Mouse (Mus musculus): ENCODE data around the gene Fam208b. TPM values are rescaled to one million over a fixed set of nuclear protein-coding genes. Genes with fewer than 3 reads are reported as not detected.
A peak's percentile ranks its signal among the peaks of the same experiment; 100 is the strongest.
"Not testable (repeated sequence)": the region's sequence is repeated elsewhere in the genome, so short reads cannot be mapped to it uniquely, and the experiment has no call there.

The Fam208b gene
- polyA plus RNA-seq, 1 experiment from 2014 or later: 24.1 TPM

DNA sequence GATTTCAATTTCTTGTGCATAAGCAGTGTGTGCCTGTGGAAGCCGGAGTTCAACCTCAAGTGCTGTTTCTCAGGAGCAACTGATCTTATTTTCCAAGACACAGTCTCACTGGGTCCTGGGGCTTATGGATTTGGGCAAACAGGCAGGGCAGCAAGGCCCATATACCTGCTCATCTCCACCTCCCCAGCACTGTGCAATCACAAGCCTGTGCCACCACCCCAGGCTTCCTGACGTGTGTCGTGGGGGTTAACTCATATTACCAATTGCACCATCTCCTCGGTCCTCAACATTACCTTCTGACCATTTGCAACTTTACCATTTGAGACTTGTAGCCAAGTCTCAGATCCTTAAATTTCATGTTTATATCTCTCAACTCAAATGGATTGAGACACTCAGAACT lies 76.8 kb downstream of the Fam208b start:
- ATAC-seq (ENCODE audit: insufficient number of reproducible peaks, insufficient read depth, low FRiP score, low read depth): no peak
- H3K4me2 ChIP-seq (replicated peaks; ENCODE audit: low read depth, low read length): no peak overlapping the region
- no peaks in the 10 kb centered on the region for H3K9me3 ChIP-seq (ENCODE audit: control insufficient read depth, low read depth, low read length)
- H3K4me1 ChIP-seq (ENCODE audit: control insufficient read depth, insufficient read depth, low read length): peaks cover under 1% of the 10 kb centered on the region; the same call in 1 of the 2 replicates
- H3K4me3 ChIP-seq (ENCODE audit: low read depth, low read length): no peak overlapping the region
- H3K9ac ChIP-seq (replicated peaks; ENCODE audit: low read depth, low read length): no peak overlapping the region
- no peak overlapping the region for H3K27ac ChIP-seq (ENCODE audit: low read length)
- no peaks in the 10 kb centered on the region for H3K27me3 ChIP-seq (ENCODE audit: control insufficient read depth, insufficient read depth, low read length)
- WGBS: 92% methylated on average over 4 of the region's 4 CpGs
- no peaks in the 10 kb centered on the region for H3K36me3 ChIP-seq (ENCODE audit: control insufficient read depth, insufficient read depth, low read length)

DNA sequence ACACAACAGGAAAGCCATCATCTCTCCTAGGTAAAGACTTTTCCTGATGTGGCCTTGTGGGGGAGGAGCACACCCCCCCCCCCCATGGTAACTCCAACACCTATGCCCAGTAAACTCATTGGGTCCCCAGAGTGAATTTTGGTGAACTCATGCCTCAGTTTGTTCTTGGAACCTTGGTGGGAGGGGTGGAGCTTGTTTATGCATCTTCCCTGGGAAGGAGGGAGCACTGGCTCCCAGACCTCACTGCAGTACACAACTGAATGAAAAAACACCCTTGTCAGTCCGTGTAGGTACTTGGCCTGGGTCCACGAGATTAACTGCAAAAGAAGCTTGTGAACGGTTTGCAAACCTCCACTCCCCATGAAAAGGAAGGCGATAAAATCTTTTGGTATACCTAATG lies 78.5 kb downstream of the Fam208b start:
- Histone ChIP-seq H3K36me3 (ENCODE audit: control insufficient read depth, insufficient read depth, low read length) (no peaks in the 10 kb centered on the region), H3K4me2 (replicated peaks; ENCODE audit: low read depth, low read length) (no peak overlapping the region), H3K27ac (ENCODE audit: low read length) (no peak overlapping the region), H3K27me3 (ENCODE audit: control insufficient read depth, insufficient read depth, low read length) (no peaks in the 10 kb centered on the region), H3K4me3 (ENCODE audit: low read depth, low read length) (no peak overlapping the region), H3K4me1 (ENCODE audit: control insufficient read depth, insufficient read depth, low read length) (no peaks in the 10 kb centered on the region), H3K9ac (replicated peaks; ENCODE audit: low read depth, low read length) (no peak overlapping the region), H3K9me3 (ENCODE audit: control insufficient read depth, low read depth, low read length) (no peaks in the 10 kb centered on the region)
- no peak for ATAC-seq (ENCODE audit: insufficient number of reproducible peaks, insufficient read depth, low FRiP score, low read depth)
- WGBS: 67% methylated on average over 4 of the region's 4 CpGs

DNA sequence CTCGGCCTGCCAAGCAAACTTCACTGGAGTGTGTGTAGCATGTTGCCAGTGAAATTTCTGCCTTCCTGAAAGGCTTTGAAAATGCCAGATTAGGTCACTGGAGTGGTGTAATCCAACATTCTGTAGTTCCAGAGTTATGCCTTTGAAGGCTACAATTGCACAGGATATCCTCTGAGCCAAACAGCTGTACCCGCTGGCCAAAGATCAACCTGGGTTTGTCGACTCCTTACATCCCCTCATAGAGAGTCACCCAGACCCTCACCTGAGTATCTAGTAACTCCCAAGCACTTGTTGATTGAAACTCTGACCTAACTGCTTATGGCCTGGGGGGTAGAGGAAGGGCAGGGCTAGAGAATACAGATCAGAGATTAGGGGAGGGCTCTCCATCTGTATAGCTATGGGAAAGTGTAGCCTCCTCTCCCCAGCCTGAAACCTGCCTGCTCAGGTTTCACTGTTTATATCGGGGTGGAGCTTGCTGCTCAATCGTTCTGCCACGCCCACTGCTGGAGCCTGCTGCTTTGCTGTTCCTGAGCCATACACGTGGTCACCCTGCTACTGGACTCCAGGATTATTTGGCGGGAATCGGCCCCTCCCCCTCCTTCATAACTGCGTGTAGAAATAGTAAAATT lies 79.1 kb downstream of the Fam208b start:
- WGBS: 52% methylated on average over 10 of the region's 10 CpGs
- no peak for ATAC-seq (ENCODE audit: insufficient number of reproducible peaks, insufficient read depth, low FRiP score, low read depth)
- Histone ChIP-seq H3K9ac (replicated peaks; ENCODE audit: low read depth, low read length) (no peak overlapping the region), H3K27me3 (ENCODE audit: control insufficient read depth, insufficient read depth, low read length) (no peaks in the 10 kb centered on the region), H3K4me2 (replicated peaks; ENCODE audit: low read depth, low read length) (no peak overlapping the region), H3K27ac (ENCODE audit: low read length) (no peak overlapping the region), H3K4me1 (ENCODE audit: control insufficient read depth, insufficient read depth, low read length) (no peaks in the 10 kb centered on the region), H3K9me3 (ENCODE audit: control insufficient read depth, low read depth, low read length) (no peaks in the 10 kb centered on the region), H3K4me3 (ENCODE audit: low read depth, low read length) (no peak overlapping the region), H3K36me3 (ENCODE audit: control insufficient read depth, insufficient read depth, low read length) (no peaks in the 10 kb centered on the region)

DNA sequence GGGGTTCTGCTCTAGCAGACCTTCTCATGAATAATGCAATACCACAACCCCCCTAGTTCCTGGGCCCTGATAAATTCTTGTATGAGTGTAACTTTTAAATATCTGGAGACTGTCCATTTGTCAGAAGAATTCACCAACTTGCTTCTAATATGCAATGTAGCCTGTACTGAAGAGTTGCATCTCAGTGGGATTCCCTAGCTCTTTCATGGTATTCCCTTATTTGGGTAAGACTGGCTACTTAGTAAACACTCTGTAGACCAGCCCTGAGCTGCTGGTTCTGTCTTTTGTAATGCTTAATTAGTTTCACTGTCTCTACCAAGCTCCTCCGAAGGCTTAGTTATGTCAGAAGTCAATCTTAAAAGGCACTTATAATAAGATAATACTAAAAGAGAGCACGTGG lies 79.7 kb downstream of the Fam208b start:
- H3K9ac ChIP-seq (replicated peaks; ENCODE audit: low read depth, low read length); H3K4me3 ChIP-seq (ENCODE audit: low read depth, low read length); H3K36me3 ChIP-seq (ENCODE audit: control insufficient read depth, insufficient read depth, low read length); ATAC-seq (ENCODE audit: insufficient number of reproducible peaks, insufficient read depth, low FRiP score, low read depth); H3K27ac ChIP-seq (ENCODE audit: low read length); H3K9me3 ChIP-seq (ENCODE audit: control insufficient read depth, low read depth, low read length); H3K27me3 ChIP-seq (ENCODE audit: control insufficient read depth, insufficient read depth, low read length); H3K4me2 ChIP-seq (replicated peaks; ENCODE audit: low read depth, low read length); H3K4me1 ChIP-seq (ENCODE audit: control insufficient read depth, insufficient read depth, low read length): not testable (repeated sequence)
- 58% methylated on average over 2 of the region's 2 CpGs for WGBS

DNA sequence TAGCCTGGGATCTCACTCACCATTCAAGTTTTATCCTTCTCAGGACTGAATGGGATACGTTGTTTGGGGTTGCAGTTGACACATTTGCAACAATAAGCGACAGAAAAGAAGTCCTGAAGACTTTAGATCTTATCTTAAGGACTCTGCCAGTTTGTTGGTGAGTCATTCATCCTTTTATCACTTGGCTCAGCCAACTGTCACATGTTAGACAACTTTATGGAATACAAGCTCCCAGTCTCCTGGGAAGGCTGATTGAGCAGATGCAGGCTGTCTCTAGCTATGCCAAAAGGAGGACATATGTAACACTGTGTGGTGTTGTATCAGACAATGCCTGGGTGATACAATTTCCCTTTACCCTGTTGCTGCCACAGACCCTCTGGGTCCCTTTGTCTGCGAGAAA lies 80.5 kb downstream of the Fam208b start:
- Histone ChIP-seq H3K4me2 (replicated peaks; ENCODE audit: low read depth, low read length) (no peak overlapping the region), H3K27ac (ENCODE audit: low read length) (no peak overlapping the region), H3K4me1 (ENCODE audit: control insufficient read depth, insufficient read depth, low read length) (no peaks in the 10 kb centered on the region), H3K36me3 (ENCODE audit: control insufficient read depth, insufficient read depth, low read length) (no peaks in the 10 kb centered on the region), H3K27me3 (ENCODE audit: control insufficient read depth, insufficient read depth, low read length) (no peaks in the 10 kb centered on the region), H3K4me3 (ENCODE audit: low read depth, low read length) (no peak overlapping the region), H3K9ac (replicated peaks; ENCODE audit: low read depth, low read length) (no peak overlapping the region), H3K9me3 (ENCODE audit: control insufficient read depth, low read depth, low read length) (no peaks in the 10 kb centered on the region)
- ATAC-seq (ENCODE audit: insufficient number of reproducible peaks, insufficient read depth, low FRiP score, low read depth): no peak
- WGBS: 52% methylated on average over 3 of the region's 3 CpGs

DNA sequence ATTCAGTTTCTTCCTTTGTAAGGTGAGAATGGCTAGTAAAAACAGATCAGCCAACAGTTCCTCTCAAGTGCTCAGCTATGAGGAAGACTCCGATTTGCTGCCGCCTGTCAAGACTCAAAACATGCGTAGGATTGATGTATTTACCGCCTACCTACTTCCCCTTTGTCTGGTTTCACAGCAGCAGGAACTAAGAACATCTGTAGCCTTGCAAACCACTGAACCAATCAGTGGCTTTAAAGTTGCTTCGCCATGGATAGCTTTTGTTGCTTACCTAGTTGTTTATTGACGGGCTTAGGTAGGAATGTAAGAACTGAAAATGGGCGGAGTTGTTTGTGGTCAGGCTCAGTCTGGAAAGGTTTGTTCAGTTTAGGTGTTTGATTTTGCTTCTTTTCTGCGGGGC lies 84.6 kb downstream of the Fam208b start:
- Histone ChIP-seq H3K4me1 (ENCODE audit: control insufficient read depth, insufficient read depth, low read length) (no peaks in the 10 kb centered on the region), H3K9ac (replicated peaks; ENCODE audit: low read depth, low read length) (no peak overlapping the region), H3K9me3 (ENCODE audit: control insufficient read depth, low read depth, low read length) (no peaks in the 10 kb centered on the region), H3K36me3 (ENCODE audit: control insufficient read depth, insufficient read depth, low read length) (no peaks in the 10 kb centered on the region), H3K4me3 (ENCODE audit: low read depth, low read length) (no peak overlapping the region), H3K27me3 (ENCODE audit: control insufficient read depth, insufficient read depth, low read length) (no peaks in the 10 kb centered on the region), H3K4me2 (replicated peaks; ENCODE audit: low read depth, low read length) (no peak overlapping the region), H3K27ac (ENCODE audit: low read length) (no peak overlapping the region)
- 71% methylated on average over 8 of the region's 8 CpGs for WGBS
- no peak for ATAC-seq (ENCODE audit: insufficient number of reproducible peaks, insufficient read depth, low FRiP score, low read depth)

DNA sequence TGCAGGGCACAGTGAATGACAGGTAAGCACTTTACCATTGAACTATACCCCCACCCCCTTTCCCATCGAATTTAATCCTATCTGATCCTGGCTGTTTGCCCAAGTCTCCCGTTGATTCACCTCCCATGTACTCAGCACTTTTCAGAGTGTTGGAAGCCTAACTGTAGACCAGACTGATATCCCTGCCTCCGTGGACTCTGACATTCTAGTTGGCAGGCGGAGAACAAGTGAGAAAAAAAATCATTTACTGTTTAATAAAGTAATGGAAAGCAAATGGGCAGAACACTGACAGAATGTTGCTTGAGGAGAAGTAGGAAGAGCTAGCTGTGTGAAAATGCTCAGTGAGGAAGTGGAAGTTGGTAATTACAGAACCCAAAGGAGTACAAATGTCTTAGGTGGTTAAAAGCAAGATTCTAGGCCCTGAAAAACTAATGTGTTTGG lies 85.3 kb downstream of the Fam208b start:
- H3K4me1 ChIP-seq (ENCODE audit: control insufficient read depth, insufficient read depth, low read length): no peaks in the 10 kb centered on the region
- H3K36me3 ChIP-seq (ENCODE audit: control insufficient read depth, insufficient read depth, low read length): no peaks in the 10 kb centered on the region
- H3K9me3 ChIP-seq (ENCODE audit: control insufficient read depth, low read depth, low read length): no peaks in the 10 kb centered on the region
- H3K9ac ChIP-seq (replicated peaks; ENCODE audit: low read depth, low read length): no peak overlapping the region
- 49% methylated on average over 4 of the region's 4 CpGs for WGBS
- H3K27ac ChIP-seq (ENCODE audit: low read length): no peak overlapping the region
- H3K4me2 ChIP-seq (replicated peaks; ENCODE audit: low read depth, low read length): no peak overlapping the region
- no peaks in the 10 kb centered on the region for H3K27me3 ChIP-seq (ENCODE audit: control insufficient read depth, insufficient read depth, low read length)
- H3K4me3 ChIP-seq (ENCODE audit: low read depth, low read length): no peak overlapping the region
- peak; percentile 65; the same call in 1 of the 2 replicates for ATAC-seq (ENCODE audit: insufficient number of reproducible peaks, insufficient read depth, low FRiP score, low read depth)

DNA sequence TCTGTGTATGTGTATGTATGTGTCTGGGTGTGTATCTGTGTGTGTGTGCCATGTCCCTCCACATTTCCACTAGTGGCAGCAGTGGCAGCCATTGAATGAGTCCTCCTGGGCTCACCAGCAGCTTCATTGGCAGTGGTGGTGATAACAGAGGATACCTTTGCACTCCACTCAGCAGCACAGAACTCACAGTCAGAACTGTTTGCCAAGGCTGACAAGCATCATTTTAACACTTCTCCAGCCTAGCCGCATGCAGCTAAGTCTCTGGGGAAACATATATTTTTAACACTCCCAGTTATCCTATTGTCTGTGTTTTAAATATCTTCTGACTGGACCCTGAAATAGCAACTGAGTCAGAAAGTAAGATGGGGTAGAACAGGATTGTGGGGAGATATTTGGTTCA lies 87.0 kb downstream of the Fam208b start:
- Histone ChIP-seq H3K36me3 (ENCODE audit: control insufficient read depth, insufficient read depth, low read length) (no peaks in the 10 kb centered on the region), H3K9me3 (ENCODE audit: control insufficient read depth, low read depth, low read length) (no peaks in the 10 kb centered on the region), H3K27ac (ENCODE audit: low read length) (no peak overlapping the region), H3K9ac (replicated peaks; ENCODE audit: low read depth, low read length) (no peak overlapping the region), H3K4me2 (replicated peaks; ENCODE audit: low read depth, low read length) (no peak overlapping the region), H3K4me1 (ENCODE audit: control insufficient read depth, insufficient read depth, low read length) (no peaks in the 10 kb centered on the region), H3K27me3 (ENCODE audit: control insufficient read depth, insufficient read depth, low read length) (no peaks in the 10 kb centered on the region), H3K4me3 (ENCODE audit: low read depth, low read length) (no peak overlapping the region)
- ATAC-seq (ENCODE audit: insufficient number of reproducible peaks, insufficient read depth, low FRiP score, low read depth): no peak
- 83% methylated on average over 1 of the region's 1 CpGs for WGBS

DNA sequence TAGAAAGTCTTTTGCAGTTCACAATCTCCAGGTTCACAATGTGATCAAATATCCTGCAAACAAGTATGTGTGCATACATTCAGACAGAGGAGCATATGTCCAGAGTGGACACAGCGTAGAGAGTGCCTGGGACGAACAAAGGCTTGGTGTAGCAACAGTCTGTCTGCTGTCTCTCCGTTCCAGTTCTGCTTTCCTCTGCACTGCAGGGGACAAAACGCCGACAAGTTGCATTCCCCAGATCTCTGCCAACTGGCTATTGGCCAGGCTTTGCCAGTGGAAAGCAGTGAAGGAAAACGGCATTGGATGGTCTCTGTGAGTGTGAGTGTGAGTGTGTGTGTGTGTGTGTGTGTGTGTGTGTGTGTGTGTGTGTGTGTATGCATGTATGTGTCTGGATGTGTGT lies 87.4 kb downstream of the Fam208b start:
- no peak for ATAC-seq (ENCODE audit: insufficient number of reproducible peaks, insufficient read depth, low FRiP score, low read depth)
- no peak overlapping the region for H3K27ac ChIP-seq (ENCODE audit: low read length)
- H3K4me2 ChIP-seq (replicated peaks; ENCODE audit: low read depth, low read length): no peak overlapping the region
- H3K4me3 ChIP-seq (ENCODE audit: low read depth, low read length): no peak overlapping the region
- WGBS: 56% methylated on average over 6 of the region's 6 CpGs
- H3K4me1 ChIP-seq (ENCODE audit: control insufficient read depth, insufficient read depth, low read length): no peaks in the 10 kb centered on the region
- H3K9ac ChIP-seq (replicated peaks; ENCODE audit: low read depth, low read length): no peak overlapping the region
- no peaks in the 10 kb centered on the region for H3K9me3 ChIP-seq (ENCODE audit: control insufficient read depth, low read depth, low read length)
- no peaks in the 10 kb centered on the region for H3K27me3 ChIP-seq (ENCODE audit: control insufficient read depth, insufficient read depth, low read length)
- no peaks in the 10 kb centered on the region for H3K36me3 ChIP-seq (ENCODE audit: control insufficient read depth, insufficient read depth, low read length)
